Mouse (Mus musculus): ENCODE results near the gene Rps2. TPM values are rescaled to one million over a fixed set of nuclear protein-coding genes. Genes with fewer than 3 reads are reported as not detected.

The Rps2 gene
- polyA plus RNA-seq, 1 experiment from 2014 or later = 828 TPM

Other genes starting within 250 kb of the Rps2 start
- gene E4f1, start 247.8 kb upstream of the Rps2 start, polyA plus RNA-seq (2016; fragmentation: Nextera tagmentation; extraction: Ambion mirVana) = 22.2 and 22.5 TPM in 2 replicates
- 71.9 and 73.7 TPM in 2 replicates for gene Pgp, start 247.7 kb upstream of the Rps2 start, polyA plus RNA-seq (2016; fragmentation: Nextera tagmentation; extraction: Ambion mirVana)
- not detected in 2 replicates for gene Bricd5, start 244.2 kb upstream of the Rps2 start, polyA plus RNA-seq (2016; fragmentation: Nextera tagmentation; extraction: Ambion mirVana)
- gene Mlst8, start 239.0 kb upstream of the Rps2 start, polyA plus RNA-seq (2016; fragmentation: Nextera tagmentation; extraction: Ambion mirVana) = 17.8 and 20.5 TPM in 2 replicates
- 0.64 and 0.77 TPM in 2 replicates for gene Caskin1, start 229.5 kb upstream of the Rps2 start, polyA plus RNA-seq (2016; fragmentation: Nextera tagmentation; extraction: Ambion mirVana)
- gene Traf7, start 190.2 kb upstream of the Rps2 start, polyA plus RNA-seq (2016; fragmentation: Nextera tagmentation; extraction: Ambion mirVana) = 71.8 and 81.4 TPM in 2 replicates
- 1.2 TPM in 2 replicates for gene Rab26, start 183.9 kb upstream of the Rps2 start, polyA plus RNA-seq (2016; fragmentation: Nextera tagmentation; extraction: Ambion mirVana)
- 18.1 and 18.9 TPM in 2 replicates for gene Pkd1, start 168.3 kb upstream of the Rps2 start, polyA plus RNA-seq (2016; fragmentation: Nextera tagmentation; extraction: Ambion mirVana)
- gene Tsc2, start 85.5 kb upstream of the Rps2 start, polyA plus RNA-seq (2016; fragmentation: Nextera tagmentation; extraction: Ambion mirVana) = 66.5 and 74.6 TPM in 2 replicates
- 7.8 and 8.3 TPM in 2 replicates for gene Nthl1, start 85.4 kb upstream of the Rps2 start, polyA plus RNA-seq (2016; fragmentation: Nextera tagmentation; extraction: Ambion mirVana)
- gene Slc9a3r2, start 67.8 kb upstream of the Rps2 start, polyA plus RNA-seq (2016; fragmentation: Nextera tagmentation; extraction: Ambion mirVana) = 56.6 and 59.7 TPM in 2 replicates
- gene Npw, start 59.7 kb upstream of the Rps2 start, polyA plus RNA-seq (2016; fragmentation: Nextera tagmentation; extraction: Ambion mirVana) = not detected in 2 replicates
- gene Zfp598, start 48.4 kb upstream of the Rps2 start, polyA plus RNA-seq (2016; fragmentation: Nextera tagmentation; extraction: Ambion mirVana) = 20.1 and 21.2 TPM in 2 replicates
- 0.68 and 1.0 TPM in 2 replicates for gene Syngr3, start 28.2 kb upstream of the Rps2 start, polyA plus RNA-seq (2016; fragmentation: Nextera tagmentation; extraction: Ambion mirVana)
- 34.0 and 37.8 TPM in 2 replicates for gene Gfer, start 22.0 kb upstream of the Rps2 start, polyA plus RNA-seq (2016; fragmentation: Nextera tagmentation; extraction: Ambion mirVana)
- gene Noxo1, start 21.9 kb upstream of the Rps2 start, polyA plus RNA-seq (2016; fragmentation: Nextera tagmentation; extraction: Ambion mirVana) = 1.3 and 1.8 TPM in 2 replicates
- gene Tbl3, start 10.5 kb upstream of the Rps2 start, polyA plus RNA-seq (2016; fragmentation: Nextera tagmentation; extraction: Ambion mirVana) = 45.9 and 49.5 TPM in 2 replicates
- gene Rnf151, start 53 bp upstream of the Rps2 start, polyA plus RNA-seq (2016; fragmentation: Nextera tagmentation; extraction: Ambion mirVana) = not detected in 2 replicates
- 351 and 363 TPM in 2 replicates for gene Ndufb10, start 6.4 kb downstream of the Rps2 start, polyA plus RNA-seq (2016; fragmentation: Nextera tagmentation; extraction: Ambion mirVana)
- gene Rpl3l, start 9.7 kb downstream of the Rps2 start, polyA plus RNA-seq (2016; fragmentation: Nextera tagmentation; extraction: Ambion mirVana) = 0.34 and 0.76 TPM in 2 replicates
- 17.3 and 18.2 TPM in 2 replicates for gene Msrb1, start 18.5 kb downstream of the Rps2 start, polyA plus RNA-seq (2016; fragmentation: Nextera tagmentation; extraction: Ambion mirVana)
- gene Hs3st6, start 34.9 kb downstream of the Rps2 start, polyA plus RNA-seq (2016; fragmentation: Nextera tagmentation; extraction: Ambion mirVana) = 0.72 TPM in 1 of 2 replicates, not detected in the other
- not detected in 2 replicates for gene Meiob, start 86.2 kb downstream of the Rps2 start, polyA plus RNA-seq (2016; fragmentation: Nextera tagmentation; extraction: Ambion mirVana)
- gene Hagh, start 122.0 kb downstream of the Rps2 start, polyA plus RNA-seq (2016; fragmentation: Nextera tagmentation; extraction: Ambion mirVana) = 39.9 and 41.2 TPM in 2 replicates
- 36.5 TPM in 2 replicates for gene Fahd1, start 132.2 kb downstream of the Rps2 start, polyA plus RNA-seq (2016; fragmentation: Nextera tagmentation; extraction: Ambion mirVana)
- 0.12 and 0.24 TPM in 2 replicates for gene Igfals, start 147.9 kb downstream of the Rps2 start, polyA plus RNA-seq (2016; fragmentation: Nextera tagmentation; extraction: Ambion mirVana)
- gene Nubp2, start 168.2 kb downstream of the Rps2 start, polyA plus RNA-seq (2016; fragmentation: Nextera tagmentation; extraction: Ambion mirVana) = 31.9 and 33.1 TPM in 2 replicates
- 25.7 and 28.3 TPM in 2 replicates for gene Spsb3, start 168.5 kb downstream of the Rps2 start, polyA plus RNA-seq (2016; fragmentation: Nextera tagmentation; extraction: Ambion mirVana)
- gene Eme2, start 177.0 kb downstream of the Rps2 start, polyA plus RNA-seq (2016; fragmentation: Nextera tagmentation; extraction: Ambion mirVana) = 25.4 and 27.2 TPM in 2 replicates
- 91.1 and 94.9 TPM in 2 replicates for gene Mrps34, start 177.0 kb downstream of the Rps2 start, polyA plus RNA-seq (2016; fragmentation: Nextera tagmentation; extraction: Ambion mirVana)
- gene Nme3, start 178.4 kb downstream of the Rps2 start, polyA plus RNA-seq (2016; fragmentation: Nextera tagmentation; extraction: Ambion mirVana) = 34.5 and 36.5 TPM in 2 replicates
- 38.4 and 41.3 TPM in 2 replicates for gene Mapk8ip3, start 218.9 kb downstream of the Rps2 start, polyA plus RNA-seq (2016; fragmentation: Nextera tagmentation; extraction: Ambion mirVana)
- 140 and 144 TPM in 2 replicates for gene Jpt2, start 242.6 kb downstream of the Rps2 start, polyA plus RNA-seq (2016; fragmentation: Nextera tagmentation; extraction: Ambion mirVana)